Mouse (Mus musculus): ENCODE data around the gene Ehd4.

DNA sequence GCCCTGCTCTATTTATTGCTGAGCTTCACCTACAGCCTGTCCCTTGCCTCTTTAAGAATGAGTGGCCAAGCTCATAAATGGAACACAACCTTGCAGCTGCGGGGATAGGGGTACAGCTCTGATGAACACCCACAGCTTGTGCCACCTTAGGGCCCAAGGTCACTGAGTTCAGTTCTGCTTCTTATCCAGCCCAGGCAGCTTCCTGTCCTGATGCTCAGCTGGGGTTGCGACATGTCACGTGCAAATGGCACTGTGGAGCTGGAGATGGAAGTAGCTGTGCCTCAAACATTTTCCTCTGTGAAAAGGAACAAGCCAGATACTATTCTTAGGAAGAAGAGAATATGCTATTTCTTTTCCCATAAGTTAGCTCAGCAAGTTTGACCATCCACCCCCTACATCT, 54.5 kb downstream of the Ehd4 start:
- no peak for TF ChIP-seq CTCF (conservative IDR thresholded peaks at IDR 0.05; ENCODE audit: low read length)
- no peak for TF ChIP-seq POU5F1 (IDR thresholded peaks at IDR 0.05; ENCODE audit: borderline replicate concordance, low read length)
- TF ChIP-seq NANOG (IDR thresholded peaks at IDR 0.05; ENCODE audit: borderline replicate concordance, low read length): no peak

Measured in E14TG2a.4 (cell line).